Mouse (Mus musculus): Measurements from ENCODE around the gene Cntnap2.

DNA sequence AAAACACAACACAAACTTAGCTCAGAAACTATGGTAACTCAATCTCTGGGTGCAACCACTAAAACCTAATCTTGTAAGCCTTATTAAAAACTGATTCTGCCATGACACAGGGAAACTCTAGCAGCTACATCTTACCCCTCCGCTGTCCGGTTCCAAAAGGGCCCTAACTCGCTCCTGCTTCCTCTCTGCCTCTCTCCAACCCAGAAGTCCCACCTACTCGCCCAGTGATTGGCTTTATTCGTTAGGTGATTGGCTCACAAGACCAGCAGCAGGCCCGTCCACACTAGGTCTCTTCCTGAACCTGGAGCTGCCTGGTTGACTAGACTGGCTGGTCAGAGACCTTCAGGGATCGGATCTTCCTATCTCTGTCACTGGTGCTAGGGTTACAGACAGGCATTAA lies 2131.1 kb downstream of the Cntnap2 start:
- no peak for TF ChIP-seq CTCF (IDR thresholded peaks at IDR 0.05; ENCODE audit: low read depth)
- TF ChIP-seq EP300 (IDR thresholded peaks at IDR 0.05; ENCODE audit: low read depth), result no peak
